Mouse (Mus musculus) kidney, postnatal 14 days (tissue): ENCODE results near the gene Map7d1.

ENCODE experiments used
- DNase-seq: peaks from one replicate; pipeline ENCODE4 v3.0.0; 2022; ENCODE audit warnings: mixed read lengths

Map7d1 gene

DNA sequence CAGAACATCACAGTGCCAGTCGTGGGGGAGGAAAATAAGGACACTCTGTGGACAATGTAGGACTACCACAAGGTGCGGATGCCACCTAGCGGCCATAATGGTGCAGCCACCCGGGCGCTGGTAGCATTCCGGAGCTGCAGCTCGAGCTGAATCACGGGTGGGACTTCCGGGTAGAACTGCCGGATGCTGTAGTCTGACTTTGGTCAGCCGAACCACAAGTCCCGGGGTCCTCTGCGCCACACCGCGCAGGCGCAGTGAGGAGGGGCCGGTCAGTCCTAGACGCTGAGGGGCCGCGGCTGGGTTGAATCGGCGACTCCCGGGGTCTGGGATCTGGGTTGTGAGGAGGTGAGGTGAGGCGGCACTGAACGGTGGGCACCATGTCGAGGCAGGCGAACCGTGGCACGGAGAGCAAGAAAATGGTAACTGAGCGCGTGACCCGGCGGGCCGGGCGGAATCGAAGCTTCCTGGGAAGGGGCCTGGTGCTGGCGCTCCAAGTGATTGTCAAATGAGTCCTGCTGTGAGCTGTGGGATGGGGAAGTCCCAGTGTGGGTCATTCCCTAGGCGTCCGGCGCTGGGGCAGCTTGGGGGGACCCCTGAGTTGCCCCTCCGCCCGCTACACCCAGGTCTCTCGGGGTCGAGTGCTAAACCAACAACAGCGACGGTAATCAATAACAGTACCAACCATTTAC lies 6.1 kb upstream of the Map7d1 start, which contains the start of gene Trappc3:
Trappc3 (plus strand) TSS at position 207 of the 689 bp plus-strand sequence.
- DNase-seq: peak; percentile 100

DNA sequence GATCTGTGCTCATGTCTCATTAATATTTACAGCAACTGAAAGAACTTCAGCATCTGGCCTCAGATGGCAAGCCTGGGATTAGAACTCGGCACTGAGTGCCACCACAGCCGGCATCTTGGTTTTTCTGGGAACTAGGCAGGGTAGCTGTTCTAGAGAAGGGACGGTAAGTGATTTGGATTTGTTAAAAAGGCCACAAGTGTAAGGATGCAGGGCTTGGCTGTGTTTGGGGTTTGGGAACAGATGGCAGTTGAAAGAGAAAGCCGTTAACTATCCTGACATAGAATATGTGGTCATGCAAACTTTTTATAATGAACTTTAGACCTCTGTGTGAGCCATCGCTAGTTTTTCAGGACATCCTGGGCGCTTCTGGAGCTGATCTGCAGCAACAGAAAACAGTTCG lies 5.5 kb upstream of the Map7d1 start:
- no peak for DNase-seq

DNA sequence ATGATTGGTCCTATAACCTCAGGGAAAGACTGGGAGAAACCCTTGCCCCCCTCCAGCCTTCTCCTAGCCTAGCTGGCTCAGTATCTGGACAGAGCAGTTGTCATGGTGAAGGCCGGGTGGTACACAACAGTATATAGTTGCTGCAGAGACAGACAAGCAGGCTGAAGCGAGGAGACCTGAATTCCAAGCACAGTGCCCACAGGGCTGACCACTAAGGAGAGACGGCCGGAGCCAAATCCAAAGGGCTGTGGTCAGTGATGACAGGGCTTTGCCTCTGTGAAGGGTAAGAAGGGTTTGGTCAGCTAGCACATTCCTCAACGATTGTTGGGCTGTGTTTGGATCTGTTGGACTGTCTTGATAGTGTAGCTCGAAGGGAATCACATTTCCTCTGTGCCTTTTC lies 5.1 kb upstream of the Map7d1 start:
- no peak for DNase-seq

DNA sequence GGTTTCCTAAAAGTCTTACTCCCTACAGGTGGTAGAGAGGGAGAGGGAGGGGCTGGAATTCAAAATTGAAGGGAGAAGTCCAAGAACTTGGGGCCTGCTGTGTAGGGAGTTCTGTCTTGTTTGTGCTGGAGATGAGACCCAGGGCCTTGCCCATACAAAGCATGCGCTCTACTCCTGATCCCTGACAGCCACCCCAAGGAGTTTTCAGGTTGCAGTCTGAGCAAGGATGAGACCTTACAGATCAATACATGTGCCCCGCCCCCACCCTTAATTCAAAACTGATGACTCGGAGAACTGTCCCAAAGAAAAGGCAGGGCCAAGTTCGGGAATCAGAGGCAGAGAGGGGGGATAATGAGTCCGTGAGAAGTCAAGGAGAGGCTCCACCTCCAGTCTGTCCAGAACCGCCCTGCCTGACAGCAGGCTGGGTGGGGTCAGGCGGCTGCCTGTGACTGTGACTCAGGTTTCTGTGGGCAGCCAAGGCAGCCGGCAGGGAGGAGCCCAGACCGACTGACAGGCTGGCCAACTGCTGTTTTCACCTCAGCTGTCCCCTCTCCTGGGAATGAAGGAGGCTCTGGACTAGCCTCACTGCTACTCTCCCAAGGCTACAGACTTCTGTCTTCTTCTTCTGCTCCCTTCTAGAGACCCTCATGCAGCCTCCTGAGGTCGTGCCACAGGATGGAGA lies 4.5 kb upstream of the Map7d1 start:
- peak; percentile 84 for DNase-seq

DNA sequence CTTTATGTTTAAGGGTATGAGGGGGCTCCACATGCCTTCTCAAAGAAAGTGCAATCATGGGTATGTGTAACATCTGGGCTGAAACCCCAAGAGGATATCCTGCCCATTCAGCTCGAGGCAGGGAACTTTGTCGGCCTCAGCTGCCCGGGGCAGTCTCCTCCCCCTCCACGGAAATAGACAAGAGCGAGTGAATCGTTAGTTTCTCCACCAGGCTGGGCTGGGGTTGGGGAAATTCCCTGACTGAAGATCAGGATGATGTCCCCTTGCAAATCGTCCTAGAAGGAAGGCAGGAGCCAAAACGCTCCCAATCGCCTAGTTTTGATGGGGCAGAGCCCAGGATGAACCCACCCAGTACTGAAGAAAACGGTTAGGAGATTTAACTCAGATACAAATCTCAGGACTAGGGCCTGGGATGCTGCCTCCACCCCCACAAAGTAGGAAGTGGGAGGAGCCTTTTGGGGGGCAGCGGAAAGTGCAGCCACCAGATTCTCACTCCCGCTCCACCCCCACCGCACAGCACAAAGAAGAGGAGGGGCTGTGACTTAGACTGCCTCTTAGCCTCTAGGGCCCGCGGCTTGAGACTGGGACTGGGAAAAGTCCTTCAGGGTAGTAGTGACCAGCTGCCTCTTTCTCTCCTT lies 3.5 kb upstream of the Map7d1 start:
- DNase-seq: peak; percentile 88

DNA sequence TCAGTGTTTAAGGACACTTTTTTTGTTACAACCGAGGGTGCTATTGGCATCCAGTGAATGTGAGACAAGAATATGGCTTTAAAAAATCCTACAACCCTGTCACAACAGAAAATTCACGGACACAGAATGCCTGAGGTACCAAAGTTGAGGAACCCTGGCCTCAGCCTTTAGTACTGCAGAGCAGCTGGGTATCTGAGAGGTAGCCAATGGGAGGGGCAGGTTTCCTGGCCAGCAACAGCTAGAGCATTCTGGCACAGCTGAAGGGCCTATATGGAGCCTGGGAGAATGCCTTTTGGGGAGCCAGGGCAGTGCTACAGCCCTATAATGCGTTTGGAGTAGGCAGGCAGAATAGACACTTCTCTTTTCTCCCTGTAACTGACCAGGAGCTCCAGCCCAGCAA lies 2.9 kb upstream of the Map7d1 start:
- DNase-seq: no peak

DNA sequence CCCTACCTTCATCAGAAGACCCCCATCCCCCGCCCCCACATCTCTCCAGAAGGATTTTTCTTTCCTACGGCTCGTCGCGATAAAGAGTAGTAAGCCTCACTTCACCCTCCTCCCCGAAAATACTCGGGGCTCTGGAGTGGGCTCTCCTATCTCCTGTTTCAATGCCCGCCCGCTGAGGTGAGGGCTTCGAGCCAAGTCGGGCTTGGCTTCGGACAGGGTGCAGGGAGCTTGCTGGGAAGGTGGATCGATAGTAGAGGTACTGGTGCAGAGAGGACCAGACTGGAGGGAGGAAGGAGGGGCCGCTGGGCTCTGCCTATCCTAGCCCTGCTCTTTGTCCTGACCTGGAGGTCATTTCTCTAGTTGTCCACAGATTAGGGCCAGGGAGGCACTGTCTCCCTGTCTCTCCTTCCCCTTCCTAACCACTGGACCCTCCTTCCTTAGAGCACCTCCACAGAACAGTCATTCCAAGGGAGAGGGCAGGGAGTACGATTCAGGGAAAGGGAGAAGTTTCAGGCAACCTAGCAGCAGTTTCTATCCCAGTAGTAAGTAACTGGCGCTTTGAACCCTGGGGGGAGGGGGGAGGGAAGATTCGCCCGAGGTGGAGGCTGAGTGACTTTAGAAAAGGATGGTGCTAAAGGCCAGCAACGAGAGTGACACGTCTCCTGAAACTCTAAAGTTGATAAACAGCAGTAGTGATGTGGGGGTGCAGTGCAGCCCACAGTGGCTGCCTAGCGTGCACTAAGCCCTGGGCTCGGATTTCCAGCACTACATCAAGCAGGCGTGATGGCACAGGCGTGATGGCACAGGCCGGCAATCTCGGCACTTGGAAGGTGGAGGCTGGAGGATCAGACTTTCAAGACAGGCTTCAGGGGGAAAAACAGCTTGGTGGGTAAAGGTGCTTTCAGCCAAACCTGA lies 1.1 kb upstream of the Map7d1 start:
- peak; percentile 57 for DNase-seq

DNA sequence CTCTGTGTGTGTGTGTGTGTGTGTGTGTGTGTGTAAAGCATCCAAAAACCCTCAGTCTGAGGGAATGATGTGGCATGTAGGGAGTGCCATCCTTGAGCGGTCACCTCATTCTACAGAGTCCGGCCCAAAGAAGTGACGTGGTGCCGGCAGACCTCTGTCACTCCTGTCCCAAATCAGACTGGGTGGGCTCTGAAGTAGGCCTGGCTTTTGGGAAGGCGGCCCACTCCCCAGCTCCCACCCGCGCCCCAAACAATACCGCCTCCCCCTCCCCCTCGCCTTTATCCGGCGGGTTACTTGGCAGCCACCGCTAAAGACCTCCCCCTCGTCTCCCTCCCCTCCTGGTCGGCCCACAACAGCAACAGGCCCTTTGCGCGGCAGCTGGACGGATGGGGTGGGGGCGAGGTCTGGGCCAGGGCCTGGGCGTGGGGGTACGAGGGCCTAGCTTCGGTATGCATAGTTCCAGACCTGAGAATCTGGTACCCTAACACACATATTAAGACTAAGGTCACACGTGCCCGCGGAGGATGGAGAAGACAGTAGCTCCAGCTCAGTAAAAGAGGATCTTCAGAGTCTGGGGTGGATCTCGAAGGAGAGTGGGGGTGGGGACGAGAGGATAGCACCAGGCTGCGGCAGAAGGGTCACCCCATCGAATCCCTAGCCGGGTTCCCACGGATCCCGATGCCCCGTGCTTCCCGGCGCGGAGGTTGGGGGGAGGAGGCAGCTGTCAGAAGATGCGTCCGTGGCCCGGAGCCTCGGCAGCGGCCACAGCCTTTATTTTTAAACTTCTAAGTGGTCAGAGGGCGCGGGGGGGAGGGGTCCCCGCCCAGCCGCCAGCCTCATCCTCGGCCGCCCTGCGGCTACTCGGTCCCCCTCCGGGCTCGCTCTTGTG lies 786 bp downstream of the Map7d1 start:
- DNase-seq: peak; percentile 69

DNA sequence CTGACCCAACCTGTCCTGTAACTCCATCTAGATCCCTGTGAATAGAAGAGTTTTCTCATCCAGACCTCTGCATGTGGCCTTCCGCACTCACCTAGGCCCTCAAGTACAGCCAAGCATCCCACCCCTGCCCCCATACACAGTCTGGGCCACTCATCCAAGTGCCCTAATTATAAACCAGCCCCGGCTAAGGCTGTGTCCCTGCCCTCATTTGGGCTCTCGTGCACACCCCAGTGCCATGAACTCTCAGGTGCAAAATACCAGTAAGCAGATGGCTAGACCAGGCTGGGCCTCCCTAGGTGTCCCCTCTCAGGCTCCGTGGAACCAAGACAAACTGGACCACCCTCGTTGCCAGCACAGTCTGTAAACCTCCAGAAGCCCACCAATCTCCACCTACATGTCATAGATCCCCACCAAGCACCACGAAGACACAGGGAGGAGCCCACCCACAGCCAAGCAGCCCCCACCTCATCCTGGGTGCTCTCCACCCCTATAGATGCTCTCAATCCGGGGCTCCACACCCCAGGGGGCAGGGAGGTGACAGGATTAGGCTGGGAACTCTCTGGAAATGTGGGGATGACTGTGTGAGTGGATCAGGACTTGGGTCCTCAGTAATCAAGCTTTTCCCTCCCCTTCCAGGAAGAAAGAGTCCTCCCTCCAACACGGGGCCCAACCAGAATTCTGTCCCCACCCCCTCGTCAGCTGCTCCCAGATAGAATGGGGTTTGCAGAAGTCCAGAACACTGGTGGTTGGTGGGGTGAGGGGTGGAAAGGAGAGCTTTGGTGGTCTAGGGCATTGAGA lies 1.6 kb downstream of the Map7d1 start:
- DNase-seq: peak; percentile 56

DNA sequence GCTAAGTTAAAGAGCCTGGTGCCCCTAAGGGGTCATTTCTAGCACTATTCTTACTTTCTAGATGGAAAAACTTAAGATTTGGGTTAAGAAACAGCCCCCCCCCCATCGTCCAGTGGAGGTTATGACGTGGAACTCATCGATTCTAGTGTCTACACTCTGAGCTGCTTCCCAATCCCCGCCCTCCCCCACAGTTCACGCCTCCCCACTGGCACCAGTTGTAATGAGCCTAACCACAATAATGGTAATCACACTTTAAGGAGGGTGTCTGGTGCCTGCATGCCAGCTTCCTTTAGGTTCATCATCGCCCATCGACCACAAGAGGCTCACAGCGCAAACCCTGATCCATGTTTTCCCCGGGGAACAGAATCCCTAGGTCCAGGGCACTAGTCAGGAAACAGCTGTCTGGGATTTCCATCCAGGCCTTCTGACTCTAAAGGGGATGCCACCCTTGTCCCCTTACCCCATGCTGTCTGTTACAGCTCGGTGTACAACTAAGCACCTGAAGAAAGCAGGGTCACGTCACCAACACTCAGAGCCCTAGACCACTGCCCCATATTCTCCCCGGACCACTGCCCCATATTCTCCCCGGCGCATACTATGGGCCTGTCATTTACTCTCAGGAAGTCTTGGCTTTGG lies 2.4 kb downstream of the Map7d1 start:
- no peak for DNase-seq

DNA sequence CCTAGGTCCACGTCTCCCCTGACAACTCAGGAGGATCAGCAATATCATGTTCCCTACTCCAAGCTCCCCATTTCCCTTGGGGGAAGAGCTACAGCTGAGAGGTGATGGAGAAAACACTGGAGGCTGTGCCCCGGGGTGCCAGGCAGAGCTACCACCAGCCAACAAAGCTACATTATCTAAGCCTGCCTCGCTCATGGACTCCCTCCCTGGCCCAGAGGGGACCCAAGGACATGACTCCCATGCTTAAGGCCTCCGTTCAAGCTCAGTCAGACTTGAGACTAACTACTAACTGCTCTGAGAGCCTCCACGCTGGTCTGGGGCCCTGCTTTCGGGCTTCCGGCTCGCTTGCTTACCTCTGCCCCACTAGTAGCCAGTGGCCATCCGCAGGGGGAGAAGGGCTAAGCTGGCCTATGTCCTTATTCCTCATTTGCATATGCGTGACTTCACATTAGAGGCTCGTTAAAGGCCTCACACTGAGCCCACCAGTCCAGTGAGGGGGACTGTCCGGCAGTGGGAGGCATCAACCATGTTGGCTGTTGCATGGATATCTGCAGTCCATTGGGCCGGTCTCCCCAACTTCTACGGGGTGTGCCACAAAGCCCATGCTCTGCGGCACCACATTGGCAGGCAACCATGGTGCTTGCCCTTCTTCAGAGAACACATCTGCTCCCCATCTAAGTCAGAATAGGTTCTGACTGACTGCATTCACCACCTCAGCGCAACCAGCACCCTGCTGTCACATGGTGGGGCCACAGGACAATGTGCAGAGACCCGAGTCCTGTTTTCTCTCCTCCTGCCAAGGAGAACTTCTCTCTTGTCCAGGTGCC lies 3.5 kb downstream of the Map7d1 start:
- DNase-seq: no peak

DNA sequence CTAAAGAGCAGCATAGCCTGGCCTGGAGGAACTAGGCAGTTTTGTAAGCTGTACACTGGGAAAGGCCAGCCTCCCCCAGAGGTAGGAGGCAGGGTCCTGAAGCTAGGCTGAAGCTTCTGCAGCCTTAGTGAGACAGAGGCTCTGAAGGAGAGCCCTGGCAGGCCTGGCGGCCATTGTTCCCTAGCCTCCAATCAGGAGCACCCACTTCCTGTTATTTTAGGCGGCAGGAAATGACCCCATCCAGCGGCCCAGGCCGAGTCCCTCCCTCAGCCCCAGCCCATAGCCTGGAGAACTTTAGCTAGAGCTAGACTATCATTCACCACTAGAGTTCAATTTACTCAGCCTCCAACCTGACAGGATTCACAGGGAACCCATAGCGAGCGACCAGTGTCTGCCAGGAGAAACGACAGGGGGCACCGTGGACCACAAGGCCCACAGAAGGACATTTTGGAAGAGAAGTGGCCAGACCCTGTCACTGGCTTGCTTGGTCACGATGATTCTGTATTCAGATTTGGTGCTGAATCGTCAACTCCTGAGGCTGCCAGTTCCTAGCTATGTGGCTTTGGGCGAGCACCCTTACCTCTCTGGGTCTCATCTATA lies 4.4 kb downstream of the Map7d1 start:
- DNase-seq: peak; percentile 73

DNA sequence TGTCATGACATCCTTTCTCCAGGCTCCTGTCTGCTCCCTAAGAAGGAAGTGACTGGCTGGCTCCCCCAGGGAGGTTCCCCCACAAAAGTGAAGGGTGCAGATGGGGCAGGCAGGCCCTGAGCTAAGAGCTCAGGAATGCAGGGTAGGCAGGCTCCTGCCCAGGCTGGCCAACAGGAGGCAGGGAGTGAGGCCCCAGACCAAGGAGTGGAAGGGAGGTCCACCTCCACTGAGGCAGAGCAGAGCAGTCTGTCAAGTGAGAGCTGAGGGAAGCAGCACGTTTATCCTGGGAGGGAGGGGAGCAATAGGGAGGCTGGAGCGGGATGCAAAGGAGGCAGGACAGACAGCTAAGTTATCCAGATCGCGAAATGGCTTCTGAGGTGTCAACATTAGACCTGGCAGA lies 5.5 kb downstream of the Map7d1 start:
- DNase-seq: no peak

DNA sequence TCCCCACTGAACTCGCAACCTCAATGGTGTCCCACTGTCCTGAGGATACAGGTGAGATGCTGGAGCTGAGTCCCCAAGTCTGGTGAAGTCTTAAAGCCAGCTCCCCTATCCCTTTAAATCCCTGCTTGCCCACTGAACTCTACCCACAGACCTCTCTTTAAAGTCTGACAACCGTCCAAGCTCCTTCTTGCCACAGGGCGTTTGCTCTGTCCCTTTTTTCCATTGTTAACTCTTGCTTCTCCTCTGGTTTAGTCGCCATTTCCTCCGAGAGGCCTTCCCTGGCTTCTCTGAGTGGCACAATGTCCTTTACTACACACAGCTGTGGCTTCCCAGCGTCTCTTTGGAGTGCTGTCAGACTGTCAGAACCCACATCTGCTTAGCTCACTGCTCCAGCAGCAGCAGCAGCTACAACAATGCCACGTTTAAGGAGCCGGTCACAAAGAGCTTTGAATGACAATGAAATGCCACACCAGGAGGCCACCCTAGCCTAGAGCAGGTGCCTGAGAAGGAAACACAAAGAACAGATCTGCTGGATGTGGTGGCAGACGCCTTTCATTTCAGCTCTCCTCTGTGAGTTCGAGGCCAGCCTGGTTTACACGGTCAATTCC lies 7.8 kb downstream of the Map7d1 start:
- no peak for DNase-seq

DNA sequence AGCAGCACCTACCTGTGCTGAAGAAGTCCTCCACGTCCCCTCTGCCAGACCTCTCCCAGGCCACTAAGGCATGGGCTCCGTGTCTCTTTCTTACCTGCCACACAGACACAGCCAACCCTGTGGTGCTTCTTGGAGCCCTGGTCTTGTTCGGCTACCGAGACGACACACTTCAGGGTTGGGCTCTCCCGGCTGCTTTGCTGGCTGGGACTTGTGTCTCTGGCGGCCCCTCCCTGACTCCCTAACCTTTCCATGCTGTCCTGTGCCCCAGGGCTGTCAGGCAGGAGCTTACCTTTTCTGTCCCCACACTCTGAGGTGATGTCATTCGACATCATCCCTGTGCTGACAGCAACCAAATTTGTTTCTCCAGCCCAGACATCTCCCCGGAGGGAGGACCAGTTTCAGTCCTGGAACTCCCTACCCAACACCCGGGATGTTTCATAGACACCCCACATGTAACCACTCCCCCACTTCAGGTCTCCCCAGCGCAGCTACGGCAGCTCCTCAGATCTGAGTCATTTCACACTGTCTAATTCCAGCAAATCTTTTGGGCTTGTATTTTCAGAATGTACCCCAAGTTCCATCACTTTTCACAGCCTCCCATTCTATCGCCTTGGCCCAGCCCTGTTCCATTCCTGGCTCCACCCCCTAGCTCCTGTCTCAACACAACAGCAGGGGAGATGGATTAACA lies 9.8 kb downstream of the Map7d1 start:
- DNase-seq: no peak

DNA sequence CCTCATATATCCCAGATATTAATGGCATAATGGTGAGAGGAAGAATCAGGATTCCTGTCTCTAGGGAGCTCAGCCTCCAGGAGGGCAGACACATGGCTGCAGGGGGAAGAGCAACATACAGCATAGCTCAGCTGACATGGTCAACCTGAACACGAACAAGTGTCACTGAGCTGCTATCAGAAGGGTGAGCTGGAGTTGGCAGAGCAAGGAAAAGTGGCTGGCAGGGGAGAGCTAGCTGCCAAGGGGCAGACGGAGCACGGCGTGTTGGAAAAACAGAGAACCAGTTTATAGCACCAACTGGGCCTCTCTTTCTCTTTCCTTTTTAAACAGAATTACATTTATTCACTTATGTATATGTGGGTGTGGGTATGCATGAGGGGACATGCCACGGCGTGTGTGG lies 13.6 kb downstream of the Map7d1 start:
- DNase-seq: no peak

DNA sequence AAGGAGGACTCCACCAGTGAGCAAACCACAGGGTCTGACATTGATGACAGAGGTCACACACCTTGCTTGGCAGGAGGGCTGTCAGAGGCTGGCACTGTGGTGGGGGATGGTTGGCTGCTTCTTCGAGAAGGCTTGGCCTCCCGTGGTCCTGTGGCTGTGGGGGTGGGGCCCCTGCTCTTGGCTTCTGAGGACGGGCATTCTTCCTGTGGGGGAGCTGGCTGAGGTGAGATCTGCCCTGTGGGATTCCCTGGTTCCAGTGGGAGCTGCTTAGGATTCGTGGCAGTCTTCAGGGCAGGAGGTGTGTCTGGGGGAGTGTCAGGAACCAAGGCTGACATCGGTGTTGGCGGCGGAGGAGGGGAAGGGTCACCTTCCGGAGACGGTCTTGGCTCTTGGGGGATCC lies 14.2 kb downstream of the Map7d1 start:
- DNase-seq: no peak

DNA sequence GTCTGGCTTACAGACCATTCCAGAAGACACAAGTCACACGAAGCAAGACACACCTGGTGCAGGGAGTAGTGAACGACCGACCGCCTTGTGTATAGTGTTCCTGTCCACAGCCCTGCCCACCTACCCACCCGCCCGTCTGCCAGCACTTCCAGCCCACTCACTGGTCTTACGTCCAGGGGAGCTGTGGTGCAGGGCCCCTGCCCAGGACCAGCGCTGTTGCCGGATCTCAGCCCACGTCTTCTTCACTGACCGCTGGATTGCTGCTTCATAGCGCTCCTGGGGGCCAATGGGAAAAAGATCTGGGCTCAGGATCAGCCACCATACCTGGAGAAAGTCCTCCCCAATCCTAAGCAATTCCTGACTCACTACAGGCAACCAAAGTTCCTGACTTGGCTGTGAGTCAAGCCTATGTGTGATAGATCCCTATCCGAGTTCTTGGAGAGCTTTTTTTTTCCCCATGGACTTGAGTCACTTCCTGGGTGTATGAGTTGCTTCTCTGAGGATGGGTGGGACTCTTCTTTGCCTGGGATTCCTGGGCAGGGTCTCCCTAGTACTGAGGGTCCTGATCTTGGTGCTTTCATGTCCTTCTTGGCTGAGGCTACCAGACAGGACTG lies 16.2 kb downstream of the Map7d1 start:
- no peak for DNase-seq
